In the genomic region with DNA sequence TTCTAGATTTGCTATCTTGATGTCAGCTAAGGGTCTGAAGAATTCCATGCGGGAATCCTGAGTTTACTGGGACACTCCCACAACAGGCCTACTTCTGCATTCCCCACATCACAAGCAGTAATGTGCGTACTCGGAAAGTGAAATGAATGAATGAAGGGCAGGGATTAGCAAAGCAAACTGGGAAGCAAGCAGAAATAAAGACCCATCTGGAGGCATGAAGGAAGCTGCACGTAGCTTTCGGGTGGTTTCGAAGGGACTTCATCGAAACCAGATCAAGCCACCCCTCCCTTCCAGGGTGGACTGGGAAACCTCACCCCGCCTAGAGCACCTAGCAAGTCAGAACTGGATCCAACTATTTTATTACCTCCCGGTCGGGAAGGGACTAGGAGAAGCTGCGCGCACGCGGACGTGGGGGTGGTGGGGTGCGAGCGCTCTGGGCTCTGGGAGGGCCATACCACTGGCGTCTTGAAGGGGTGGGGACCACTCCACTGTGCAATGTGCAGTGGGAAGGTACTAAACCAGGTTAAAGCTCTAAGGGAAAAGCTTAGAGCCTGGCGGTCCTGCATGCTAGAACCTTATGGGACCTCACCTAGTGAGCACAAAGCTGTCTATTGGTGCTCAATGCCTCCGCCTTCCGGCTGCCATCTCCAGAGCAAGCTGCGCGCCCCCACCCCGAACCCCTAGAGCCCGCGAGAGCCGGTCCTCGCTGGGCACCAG, we compare ENCODE assay signal across 1 mouse cellular context.
A peak's percentile ranks its signal among the peaks of the same experiment; 100 is the strongest.
TF ChIP-seq lines count a peak whose summit lies in the region.

No protein-coding gene starts in this region.

TF ChIP-seq in CH12.LX, 34 proteins besides CTCF, POLR2A, EP300 and RAD21:
- TF ChIP-seq USF1 (IDR thresholded peaks at IDR 0.05; ENCODE audit: low read depth, low read length) (no peak), MAX (IDR thresholded peaks at IDR 0.05; ENCODE audit: low read length) (peak; percentile 34; the same call in 1 of the 2 replicates), UBTF (IDR thresholded peaks at IDR 0.05; ENCODE audit: low read depth, low read length) (no peak), TBP (conservative IDR thresholded peaks at IDR 0.05; ENCODE audit: low read depth, low read length) (no peak), SIN3A (IDR thresholded peaks at IDR 0.05; ENCODE audit: low read length) (no peak)
